Mouse (Mus musculus) forebrain, embryonic 15.5 days (tissue): ENCODE measurements around the gene Kif5c. TPM values are rescaled to one million over a fixed set of nuclear protein-coding genes. Genes with fewer than 3 reads are reported as not detected.

Experiments used
- ATAC-seq: fragments of 200-750 bp; cut with Nextera tagmentation; replicated peaks from 2 replicates; pipeline ENCODE4 v1.8.0; 2017; ENCODE audit warnings: mild to moderate bottlenecking, moderate TSS enrichment, moderate library complexity
- H3K27ac ChIP-seq: fragments of 300-500 bp; sonication (generic); replicated peaks from 2 replicates; pipeline ENCODE4 v1.5.1; 2015; ENCODE audit warnings: mild to moderate bottlenecking, inconsistent platforms
- H3K27me3 ChIP-seq: fragments of 300-500 bp; sonication (generic); 2 replicates; pipeline ENCODE4 v1.6.1; 2015; ENCODE audit warnings: inconsistent platforms
- H3K36me3 ChIP-seq: fragments of 300-500 bp; sonication (generic); 2 replicates; pipeline ENCODE4 v1.6.1; 2015; ENCODE audit warnings: mild to moderate bottlenecking, inconsistent platforms
- H3K4me1 ChIP-seq: fragments of 300-500 bp; sonication (generic); 2 replicates; pipeline ENCODE4 v1.6.1; 2015; ENCODE audit warnings: inconsistent platforms
- H3K4me2 ChIP-seq: fragments of 300-500 bp; sonication (generic); replicated peaks from 2 replicates; pipeline ENCODE4 v1.6.1; 2015; ENCODE audit warnings: mild to moderate bottlenecking, inconsistent platforms
- H3K4me3 ChIP-seq: fragments of 300-500 bp; sonication (generic); 2 replicates; pipeline ENCODE4 v1.5.1; 2015; ENCODE audit warnings: mild to moderate bottlenecking, inconsistent platforms
- H3K9ac ChIP-seq: fragments of 300-500 bp; sonication (generic); replicated peaks from 2 replicates; pipeline ENCODE4 v1.6.1; 2015; ENCODE audit warnings: mild to moderate bottlenecking, inconsistent platforms
- H3K9me3 ChIP-seq: fragments of 300-500 bp; sonication (generic); 2 replicates; pipeline ENCODE4 v1.6.1; 2016; ENCODE audit warnings: inconsistent platforms
- WGBS: fragments of 180-500 bp; shearing (Covaris S2); methylation state at CpG from one replicate; pipeline ENCODE4 v1.1.7; 2015; ENCODE audit warnings: mixed read lengths; 5-methylcytosine and 5-hydroxymethylcytosine counted together
- polyA plus RNA-seq: library from polyadenylated mRNA; unstranded; fragments of >200 nt; fragmentation: Nextera tagmentation; extraction: Ambion mirVana; gene quantifications from 2 replicates; pipeline ENCODE4 v1.2.1, GENCODE M21; 2015

The Kif5c gene
- polyA plus RNA-seq, 1 experiment from 2014 or later, result 171 TPM

GRCm38 (mm10) chr2:49755054-49755453, 136.0 kb downstream of the Kif5c start:
- Histone ChIP-seq H3K27ac (no peak overlapping the region), H3K36me3 (peaks cover 66% of the 10 kb centered on the region), H3K9me3 (no peaks in the 10 kb centered on the region), H3K4me1 (0 out of 2 replicates have a peak, but pooled peaks cover 11% of the 10 kb centered on the region), H3K4me3 (no peak overlapping the region), H3K4me2 (no peak overlapping the region), H3K9ac (no peak overlapping the region), H3K27me3 (no peaks in the 10 kb centered on the region)
- 51% methylated on average over 2 of the region's 2 CpGs for WGBS
- ATAC-seq, result peak; percentile 59

DNA sequence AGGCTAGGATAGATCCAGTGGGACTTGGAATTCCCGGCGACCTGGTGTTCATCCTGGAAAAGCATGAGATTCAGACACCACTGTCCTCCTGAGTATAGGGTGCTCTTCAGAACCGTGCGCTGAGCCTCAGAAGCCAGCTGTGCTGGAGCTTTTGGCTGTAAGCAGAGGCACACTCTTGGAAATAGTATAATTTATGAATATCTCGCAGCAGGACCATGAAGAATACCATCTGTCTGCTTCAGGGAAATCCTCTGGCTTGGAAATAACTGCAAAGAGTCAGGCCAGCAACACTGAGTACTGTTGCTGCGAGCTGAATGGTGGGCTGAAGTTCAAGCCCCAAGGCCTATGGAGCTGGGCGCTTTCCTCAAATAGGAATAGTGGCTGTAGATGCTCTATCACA, 138.5 kb downstream of the Kif5c start:
- ATAC-seq, result no peak
- Histone ChIP-seq H3K27ac (no peak overlapping the region), H3K36me3 (peaks cover 76% of the 10 kb centered on the region), H3K4me3 (no peak overlapping the region), H3K4me2 (no peak overlapping the region), H3K9me3 (no peaks in the 10 kb centered on the region), H3K27me3 (no peaks in the 10 kb centered on the region), H3K9ac (no peak overlapping the region), H3K4me1 (no peaks in the 10 kb centered on the region)
- 83% methylated on average over 7 of the region's 7 CpGs for WGBS

DNA sequence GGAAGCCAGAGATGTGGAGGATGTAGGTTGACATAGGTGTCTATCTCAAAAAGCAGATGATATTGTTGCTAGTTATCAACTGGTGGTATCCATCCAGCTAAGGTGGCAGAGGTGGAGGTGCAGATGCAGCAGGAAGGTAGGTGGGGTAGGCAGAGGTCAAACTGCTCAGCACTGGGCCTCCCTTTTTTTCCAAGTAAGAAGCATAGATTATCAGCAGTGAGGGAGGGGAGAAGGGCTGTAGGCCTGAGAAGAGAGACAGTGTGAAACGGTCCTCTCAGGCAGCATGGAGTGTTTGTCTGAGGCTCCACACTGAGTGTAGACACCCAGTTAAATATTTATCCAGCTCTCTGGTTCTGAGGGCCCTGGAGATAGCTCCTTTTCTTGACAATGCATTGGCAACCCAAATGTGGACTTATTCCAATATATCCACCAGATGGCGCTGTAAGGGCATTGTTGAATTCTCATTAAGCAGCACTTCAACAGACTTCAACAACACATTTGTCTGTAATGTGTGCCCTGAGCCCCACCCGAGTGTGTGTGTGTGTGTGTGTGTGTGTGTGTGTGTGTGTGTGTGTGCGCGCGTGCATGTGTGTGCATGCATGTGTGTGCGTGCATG, 145.3 kb downstream of the Kif5c start:
- H3K4me3 ChIP-seq, result no peak overlapping the region
- peak; percentile 77 for ATAC-seq
- WGBS, result 55% methylated on average over 7 of the region's 7 CpGs
- no peak overlapping the region for H3K9ac ChIP-seq
- no peak overlapping the region for H3K4me2 ChIP-seq
- peaks cover 72% of the 10 kb centered on the region for H3K36me3 ChIP-seq
- peak overlapping the region; percentile 48 for H3K27ac ChIP-seq
- H3K27me3 ChIP-seq, result no peaks in the 10 kb centered on the region
- H3K4me1 ChIP-seq, result no peaks in the 10 kb centered on the region
- H3K9me3 ChIP-seq, result no peaks in the 10 kb centered on the region

DNA sequence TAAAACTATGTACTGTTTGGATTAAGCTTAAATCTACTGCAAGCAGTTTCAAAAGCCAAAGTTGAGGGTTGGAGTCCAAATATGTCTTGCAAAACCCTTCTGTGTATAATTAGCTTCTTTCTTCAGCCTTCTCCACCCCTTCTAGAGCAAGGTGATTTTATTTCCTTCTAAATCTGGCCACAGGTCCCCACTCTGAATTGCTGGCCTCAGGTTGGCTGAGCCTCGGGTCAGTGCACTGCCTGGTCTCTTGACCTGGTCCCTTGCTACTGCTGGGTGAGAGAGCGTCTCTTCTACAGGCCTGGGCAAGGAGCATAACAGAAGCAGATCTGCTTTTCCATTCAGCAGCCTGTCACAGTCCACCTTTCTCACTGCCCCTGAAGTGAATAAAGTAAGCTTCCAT, 149.8 kb downstream of the Kif5c start:
- Histone ChIP-seq H3K9ac (no peak overlapping the region), H3K27me3 (no peaks in the 10 kb centered on the region), H3K4me1 (no peaks in the 10 kb centered on the region), H3K36me3 (peaks cover 58% of the 10 kb centered on the region), H3K9me3 (no peaks in the 10 kb centered on the region), H3K4me2 (no peak overlapping the region), H3K4me3 (no peak overlapping the region), H3K27ac (no peak overlapping the region)
- ATAC-seq, result no peak
- 68% methylated on average over 2 of the region's 2 CpGs for WGBS

DNA sequence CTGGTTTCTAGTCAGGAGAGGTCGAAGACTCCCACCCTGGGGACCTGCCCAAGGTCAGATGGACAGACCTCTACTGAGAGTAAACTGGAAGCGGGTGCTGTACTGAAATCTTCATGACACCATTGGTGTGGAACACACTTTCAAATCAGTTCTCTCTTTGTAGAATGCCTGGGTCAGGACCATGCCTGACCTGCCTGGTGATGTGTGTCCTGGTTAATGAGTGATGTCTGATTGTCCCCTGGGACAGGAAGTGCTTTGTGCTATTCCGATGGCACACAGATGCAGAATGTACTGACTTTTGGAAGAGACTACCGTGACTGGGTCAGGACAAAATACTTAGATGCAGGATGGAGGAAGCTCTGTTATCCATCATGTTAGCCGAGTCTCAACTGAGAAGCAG, 151.3 kb downstream of the Kif5c start:
- no peak overlapping the region for H3K4me2 ChIP-seq
- no peak overlapping the region for H3K4me3 ChIP-seq
- H3K27me3 ChIP-seq, result no peaks in the 10 kb centered on the region
- peaks cover 59% of the 10 kb centered on the region for H3K36me3 ChIP-seq
- no peak overlapping the region for H3K27ac ChIP-seq
- no peaks in the 10 kb centered on the region for H3K4me1 ChIP-seq
- no peak for ATAC-seq
- H3K9ac ChIP-seq, result no peak overlapping the region
- WGBS, result 91% methylated on average over 5 of the region's 5 CpGs
- H3K9me3 ChIP-seq, result no peaks in the 10 kb centered on the region

- 81% methylated on average over 11 of the region's 11 CpGs for WGBS
- Histone ChIP-seq H3K36me3 (peaks cover 53% of the 10 kb centered on the region), H3K27ac (no peak overlapping the region), H3K4me3 (no peak overlapping the region), H3K4me1 (no peaks in the 10 kb centered on the region), H3K9me3 (no peaks in the 10 kb centered on the region), H3K4me2 (no peak overlapping the region), H3K9ac (no peak overlapping the region), H3K27me3 (no peaks in the 10 kb centered on the region)
- ATAC-seq, result no peak
Measured at GRCm38 (mm10) chr2:49771172-49771571, 152.1 kb downstream of the Kif5c start.

DNA sequence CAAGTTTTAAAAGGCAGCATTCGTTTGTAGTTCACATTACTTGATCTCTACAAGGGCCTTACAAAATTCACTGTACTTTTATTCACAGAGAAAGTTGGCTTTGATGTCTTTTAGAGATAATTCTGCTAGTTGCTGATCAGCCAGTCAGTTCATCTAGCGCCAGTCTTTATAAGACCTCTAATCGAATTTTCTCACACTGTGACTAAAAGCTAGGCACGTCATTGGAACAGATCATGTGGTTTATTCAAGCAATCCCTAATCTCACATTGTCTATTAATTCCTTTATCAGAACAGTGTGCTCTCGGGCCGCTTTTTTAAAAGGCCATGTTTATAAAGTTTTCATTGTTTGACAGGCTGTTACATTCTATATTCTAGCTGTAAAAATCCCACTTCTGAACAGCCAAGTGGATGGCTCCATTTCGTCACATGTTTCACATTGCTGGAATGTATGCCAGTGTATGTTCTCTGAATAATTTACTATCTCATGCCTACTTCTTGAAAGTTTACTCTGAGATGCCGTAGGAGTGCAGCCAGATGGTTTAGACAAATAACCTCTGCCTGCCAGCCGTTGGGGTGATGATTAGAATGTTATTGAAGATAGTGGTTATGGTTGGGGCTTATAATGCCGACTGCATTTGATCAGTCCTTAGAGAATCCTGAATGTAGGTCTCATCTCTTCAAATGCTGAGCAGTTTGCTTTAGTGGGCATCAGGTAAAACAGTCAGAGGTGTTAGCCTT, 154.3 kb downstream of the Kif5c start:
- no peaks in the 10 kb centered on the region for H3K4me1 ChIP-seq
- no peak for ATAC-seq

GRCm38 (mm10) chr2:49774180-49774579, 155.1 kb downstream of the Kif5c start:
- Histone ChIP-seq H3K9me3 (no peaks in the 10 kb centered on the region), H3K9ac (no peak overlapping the region), H3K4me3 (no peak overlapping the region), H3K36me3 (peaks cover 31% of the 10 kb centered on the region), H3K27ac (no peak overlapping the region), H3K27me3 (no peaks in the 10 kb centered on the region), H3K4me2 (no peak overlapping the region), H3K4me1 (no peaks in the 10 kb centered on the region)
- ATAC-seq, result no peak

More for the DNA sequence above, 154.3 kb downstream of the Kif5c start:
- Histone ChIP-seq H3K36me3 (peaks cover 39% of the 10 kb centered on the region), H3K9ac (no peak overlapping the region), H3K4me2 (no peak overlapping the region), H3K27me3 (no peaks in the 10 kb centered on the region), H3K4me3 (no peak overlapping the region), H3K9me3 (no peaks in the 10 kb centered on the region), H3K27ac (no peak overlapping the region)
- 71% methylated on average over 10 of the region's 10 CpGs for WGBS

DNA sequence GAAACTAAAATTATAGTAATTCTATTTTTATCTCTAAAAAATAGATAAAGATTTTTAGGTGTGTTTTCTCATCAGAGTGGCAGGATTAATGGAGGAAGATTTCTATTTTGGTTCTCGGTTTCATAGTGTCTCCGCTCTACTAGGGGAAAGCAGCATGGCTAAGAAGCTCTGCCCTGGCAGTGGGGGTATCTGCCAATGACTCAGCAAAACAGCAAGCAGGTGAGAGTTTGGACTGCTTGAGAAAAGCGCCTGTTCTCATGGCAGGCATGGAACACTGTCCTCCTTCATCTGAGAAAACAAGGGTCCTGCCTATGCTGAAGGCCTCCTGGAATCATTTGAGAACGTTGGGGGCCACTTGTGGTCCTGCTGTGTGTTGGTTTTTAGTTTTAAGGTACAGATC, 156.1 kb downstream of the Kif5c start:
- Histone ChIP-seq H3K27me3 (no peaks in the 10 kb centered on the region), H3K4me2 (no peak overlapping the region), H3K4me3 (no peak overlapping the region), H3K9ac (no peak overlapping the region), H3K9me3 (no peaks in the 10 kb centered on the region), H3K27ac (no peak overlapping the region), H3K4me1 (no peaks in the 10 kb centered on the region), H3K36me3 (peaks cover 23% of the 10 kb centered on the region)
- 89% methylated on average over 4 of the region's 4 CpGs for WGBS
- ATAC-seq, result no peak

DNA sequence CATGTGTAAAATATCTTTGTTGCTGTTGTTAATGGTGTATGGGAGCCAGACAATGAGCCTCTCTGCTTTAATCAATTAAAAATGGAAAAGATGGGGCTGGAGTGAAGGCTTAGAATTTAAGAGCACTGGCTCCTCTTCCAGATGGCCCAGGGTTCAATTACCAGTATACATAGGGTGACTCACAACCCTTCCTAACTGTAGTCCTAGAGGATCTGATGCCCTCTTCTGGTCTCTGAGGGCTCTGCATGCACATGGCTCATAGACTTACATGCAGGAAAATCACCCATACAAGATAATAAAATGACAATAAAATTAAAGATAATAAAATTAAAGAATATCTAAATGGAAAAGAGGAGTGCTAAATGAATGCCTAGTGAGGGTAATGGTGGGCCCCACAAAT, 156.6 kb downstream of the Kif5c start:
- no peak overlapping the region for H3K27ac ChIP-seq
- no peak overlapping the region for H3K4me3 ChIP-seq
- no peak overlapping the region for H3K4me2 ChIP-seq
- no peak for ATAC-seq
- H3K9me3 ChIP-seq, result no peaks in the 10 kb centered on the region
- peaks cover 20% of the 10 kb centered on the region for H3K36me3 ChIP-seq
- no peaks in the 10 kb centered on the region for H3K27me3 ChIP-seq
- no peaks in the 10 kb centered on the region for H3K4me1 ChIP-seq
- no peak overlapping the region for H3K9ac ChIP-seq

DNA sequence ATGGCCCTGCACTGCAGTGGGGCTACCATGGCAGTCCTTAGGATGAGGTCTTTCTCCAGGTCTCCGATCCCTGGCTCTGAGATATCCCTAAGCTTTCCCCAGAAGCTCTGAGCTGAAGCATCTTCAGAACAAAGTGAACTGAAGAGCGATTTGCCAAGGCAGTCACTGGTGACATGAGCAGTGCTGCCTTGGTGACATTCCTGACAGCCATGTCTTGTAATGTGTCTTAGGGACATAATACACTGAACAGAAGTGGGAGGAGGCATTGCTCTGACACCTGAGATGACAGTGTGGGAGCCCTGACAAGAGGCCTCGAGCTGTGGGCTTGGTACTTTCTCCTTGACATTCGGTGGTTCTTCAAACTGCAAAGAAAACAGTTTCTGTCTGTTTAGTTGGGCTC, 157.3 kb downstream of the Kif5c start:
- H3K4me2 ChIP-seq, result no peak overlapping the region
- H3K4me3 ChIP-seq, result no peak overlapping the region
- H3K9ac ChIP-seq, result no peak overlapping the region
- no peaks in the 10 kb centered on the region for H3K9me3 ChIP-seq
- peak; percentile 49; the same call in 1 of the 2 replicates for ATAC-seq
- H3K4me1 ChIP-seq, result no peaks in the 10 kb centered on the region
- peaks cover 15% of the 10 kb centered on the region for H3K36me3 ChIP-seq
- 86% methylated on average over 4 of the region's 4 CpGs for WGBS
- no peaks in the 10 kb centered on the region for H3K27me3 ChIP-seq
- H3K27ac ChIP-seq, result peak overlapping the region; percentile 27; the same call in 1 of the 2 replicates

GRCm38 (mm10) chr2:49787376-49788050, 168.4 kb downstream of the Kif5c start, which contains the start of gene Lypd6b:
Gene Lypd6b, plus strand, starts transcription at chr2:49787688.
- ATAC-seq, result peak; percentile 64
- Histone ChIP-seq H3K9ac (peak within 1 kb of the TSS; percentile 62), H3K27ac (no peak within 1 kb of the TSS), H3K4me1 (peaks cover 14% of the 10 kb centered on the region), H3K36me3 (no peaks in the 10 kb centered on the region), H3K27me3 (0 out of 2 replicates have a peak, but pooled peaks cover 3% of the 10 kb centered on the region), H3K4me2 (peak within 1 kb of the TSS; percentile 97), H3K4me3 (peak within 1 kb of the TSS; percentile 60), H3K9me3 (no peaks in the 10 kb centered on the region)
- under 1% methylated on average over 79 of the region's 79 CpGs for WGBS
